Mouse (Mus musculus) embryonic facial prominence, embryonic 14.5 days (tissue): ENCODE data around the gene Abcg2. TPM values are rescaled to one million over a fixed set of nuclear protein-coding genes. Genes with fewer than 3 reads are reported as not detected.

Source experiments
- ATAC-seq: fragments of 200-750 bp; cut with Nextera tagmentation; 2 replicates; pipeline ENCODE4 v1.8.0; 2017; ENCODE audit warnings: low read depth, moderate number of reproducible peaks, moderate TSS enrichment
- DNase-seq: peaks from one replicate; pipeline ENCODE4 v3.0.0-alpha.2; 2015; ENCODE audit warnings: low spot score
- H3K27ac ChIP-seq: fragments of 300-500 bp; sonication (generic); replicated peaks from 2 replicates; pipeline ENCODE4 v1.5.1; 2014; ENCODE audit warnings: low read depth, mild to moderate bottlenecking, low read length, moderate library complexity
- H3K27me3 ChIP-seq: fragments of 300-500 bp; sonication (generic); replicated peaks from 2 replicates; pipeline ENCODE4 v1.6.1; 2014; ENCODE audit warnings: low read length; ENCODE audit not compliant: control insufficient read depth, insufficient read depth
- H3K36me3 ChIP-seq: fragments of 300-500 bp; sonication (generic); 2 replicates; pipeline ENCODE4 v1.6.1; 2014; ENCODE audit warnings: low read length, mixed read lengths; ENCODE audit not compliant: control insufficient read depth, insufficient read depth
- H3K4me1 ChIP-seq: fragments of 300-500 bp; sonication (generic); 2 replicates; pipeline ENCODE4 v1.6.1; 2014; ENCODE audit warnings: antibody characterized with exemption, low read length; ENCODE audit not compliant: control insufficient read depth, insufficient read depth
- H3K4me2 ChIP-seq: fragments of 300-500 bp; sonication (generic); 2 replicates; pipeline ENCODE4 v1.6.1; 2014; ENCODE audit warnings: low read depth, mild to moderate bottlenecking, low read length, moderate library complexity, mixed read lengths
- H3K4me3 ChIP-seq: fragments of 300-500 bp; sonication (generic); 2 replicates; pipeline ENCODE4 v1.5.1; 2014; ENCODE audit warnings: low read depth, mild to moderate bottlenecking, low read length
- H3K9ac ChIP-seq: fragments of 300-500 bp; sonication (generic); 2 replicates; pipeline ENCODE4 v1.6.1; 2014; ENCODE audit warnings: low read depth, mild to moderate bottlenecking, low read length, moderate library complexity, mixed read lengths
- H3K9me3 ChIP-seq: fragments of 300-500 bp; sonication (generic); 2 replicates; pipeline ENCODE4 v1.6.1; 2016; ENCODE audit warnings: low read length; ENCODE audit not compliant: control insufficient read depth
- WGBS: fragments of 180-500 bp; shearing (Covaris S2); extraction: QIAGEN DNeasy Blood & Tissue Kit; methylation state at CpG from one replicate; pipeline ENCODE4 v1.1.7; 2014; 5-methylcytosine and 5-hydroxymethylcytosine counted together
- polyA plus RNA-seq: library from polyadenylated mRNA; unstranded; fragments of >200 nt; fragmentation: Nextera tagmentation; extraction: Ambion mirVana; gene quantifications from 2 replicates; pipeline ENCODE4 v1.2.1, GENCODE M21; 2014

Gene Abcg2
- polyA plus RNA-seq, 1 experiment from 2014 or later: 56.8 TPM

GRCm38 (mm10) chr6:58641056-58641799, 56.9 kb downstream of the Abcg2 start:
- Histone ChIP-seq H3K9me3 (no peaks in the 10 kb centered on the region), H3K27ac (no peak overlapping the region), H3K27me3 (no peaks in the 10 kb centered on the region), H3K4me2 (peak overlapping the region; percentile 84), H3K36me3 (no peaks in the 10 kb centered on the region), H3K9ac (peak overlapping the region; percentile 74), H3K4me1 (peaks cover 8% of the 10 kb centered on the region), H3K4me3 (peak overlapping the region; percentile 63)
- ATAC-seq (no peak), DNase-seq (no peak)
- 33% methylated on average over 11 of the region's 11 CpGs for WGBS

- 83% methylated on average over 2 of the region's 2 CpGs for WGBS
- Histone ChIP-seq H3K27me3 (no peaks in the 10 kb centered on the region), H3K4me2 (no peak overlapping the region), H3K9ac (no peak overlapping the region), H3K4me3 (no peak overlapping the region), H3K9me3 (no peaks in the 10 kb centered on the region), H3K4me1 (peaks cover 8% of the 10 kb centered on the region), H3K27ac (no peak overlapping the region), H3K36me3 (no peaks in the 10 kb centered on the region)
- no peak for DNase-seq
- ATAC-seq: no peak
Measured at GRCm38 (mm10) chr6:58642191-58642590, 57.9 kb downstream of the Abcg2 start.

- no peak for ATAC-seq
- H3K4me3 ChIP-seq: no peak overlapping the region
- no peaks in the 10 kb centered on the region for H3K36me3 ChIP-seq
- no peak overlapping the region for H3K9ac ChIP-seq
- H3K9me3 ChIP-seq: no peaks in the 10 kb centered on the region
- DNase-seq: no peak
- H3K4me1 ChIP-seq: peaks cover 8% of the 10 kb centered on the region
- H3K27me3 ChIP-seq: no peaks in the 10 kb centered on the region
- H3K27ac ChIP-seq: no peak overlapping the region
- no peak overlapping the region for H3K4me2 ChIP-seq
- 71% methylated on average over 2 of the region's 2 CpGs for WGBS
Measured at GRCm38 (mm10) chr6:58644586-58644985, 60.3 kb downstream of the Abcg2 start.

- Histone ChIP-seq H3K4me2 (no peak overlapping the region), H3K9me3 (no peaks in the 10 kb centered on the region), H3K27ac (no peak overlapping the region), H3K36me3 (no peaks in the 10 kb centered on the region), H3K4me3 (no peak overlapping the region), H3K4me1 (no peaks in the 10 kb centered on the region), H3K27me3 (no peaks in the 10 kb centered on the region), H3K9ac (no peak overlapping the region)
- WGBS: 76% methylated on average over 3 of the region's 3 CpGs
- ATAC-seq: no peak
- DNase-seq: no peak
Measured at GRCm38 (mm10) chr6:58648100-58648749, 63.9 kb downstream of the Abcg2 start.

GRCm38 (mm10) chr6:58650136-58650535, 65.8 kb downstream of the Abcg2 start:
- no peak overlapping the region for H3K4me2 ChIP-seq
- H3K36me3 ChIP-seq: no peaks in the 10 kb centered on the region
- H3K27ac ChIP-seq: no peak overlapping the region
- 92% methylated on average over 3 of the region's 3 CpGs for WGBS
- H3K4me3 ChIP-seq: no peak overlapping the region
- no peaks in the 10 kb centered on the region for H3K27me3 ChIP-seq
- no peaks in the 10 kb centered on the region for H3K9me3 ChIP-seq
- DNase-seq (no peak), ATAC-seq (no peak)
- no peak overlapping the region for H3K9ac ChIP-seq
- H3K4me1 ChIP-seq: no peaks in the 10 kb centered on the region

GRCm38 (mm10) chr6:58651038-58651437, 66.7 kb downstream of the Abcg2 start:
- WGBS: 84% methylated on average over 1 of the region's 1 CpGs
- Histone ChIP-seq H3K4me2 (no peak overlapping the region), H3K9ac (no peak overlapping the region), H3K27me3 (no peaks in the 10 kb centered on the region), H3K4me1 (no peaks in the 10 kb centered on the region), H3K4me3 (no peak overlapping the region), H3K9me3 (no peaks in the 10 kb centered on the region), H3K27ac (no peak overlapping the region), H3K36me3 (no peaks in the 10 kb centered on the region)
- ATAC-seq (no peak), DNase-seq (no peak)

- Histone ChIP-seq H3K27ac (no peak overlapping the region), H3K27me3 (no peaks in the 10 kb centered on the region), H3K9me3 (no peaks in the 10 kb centered on the region), H3K4me1 (no peaks in the 10 kb centered on the region), H3K9ac (no peak overlapping the region), H3K4me2 (no peak overlapping the region), H3K36me3 (peaks cover 4% of the 10 kb centered on the region; the same call in 1 of the 2 replicates), H3K4me3 (no peak overlapping the region)
- no peak for ATAC-seq
- DNase-seq: no peak
- 92% methylated on average over 3 of the region's 3 CpGs for WGBS
Measured at GRCm38 (mm10) chr6:58660951-58661575, 76.7 kb downstream of the Abcg2 start.

- ATAC-seq: no peak
- H3K27ac ChIP-seq: no peak overlapping the region
Measured at GRCm38 (mm10) chr6:58677802-58678201, 93.5 kb downstream of the Abcg2 start.

More at GRCm38 (mm10) chr6:58677802-58678201, 93.5 kb downstream of the Abcg2 start:
- WGBS: 83% methylated on average over 1 of the region's 1 CpGs
- DNase-seq: no peak
- Histone ChIP-seq H3K9me3 (no peaks in the 10 kb centered on the region), H3K4me1 (no peaks in the 10 kb centered on the region), H3K9ac (no peak overlapping the region), H3K27me3 (no peaks in the 10 kb centered on the region), H3K4me2 (no peak overlapping the region), H3K4me3 (no peak overlapping the region), H3K36me3 (0 out of 2 replicates have a peak, but pooled peaks cover 4% of the 10 kb centered on the region)
